Mouse (Mus musculus) MEL (cell line): Measurements from ENCODE around the gene Nell1. TPM values are rescaled to one million over a fixed set of nuclear protein-coding genes. Genes with fewer than 3 reads are reported as not detected.

Source experiments
- DNase-seq: peaks from one replicate; pipeline ENCODE4 v3.0.0; 2011; ENCODE audit warnings: low read depth, low spot score
- H3K27ac ChIP-seq: 2 replicates; pipeline ENCODE4 v1.5.1; 2012; ENCODE audit warnings: low read depth, mild to moderate bottlenecking, control low read depth, low read length, moderate library complexity; ENCODE audit not compliant: control insufficient read depth
- H3K27me3 ChIP-seq, 2 experiments: fragments of 150-350 bp in 1 of 2; sonication (generic) in 1 of 2; 2 replicates each; pipeline ENCODE4 v1.6.1; 2012; ENCODE audit warnings: low read length in 2 of 2, mild to moderate bottlenecking in 2 of 2, improper control_type of control experiment in 1 of 2, moderate library complexity in 1 of 2; ENCODE audit not compliant: insufficient read depth in 2 of 2, control insufficient read depth in 1 of 2
- H3K36me3 ChIP-seq, 2 experiments: 2 replicates each; pipeline ENCODE4 v1.6.1; 2012 to 2014; ENCODE audit warnings: low read length in 2 of 2, improper control_type of control experiment in 1 of 2, inconsistent platforms in 1 of 2, mild to moderate bottlenecking in 1 of 2; ENCODE audit not compliant: insufficient read depth in 2 of 2, control insufficient read depth in 1 of 2
- H3K4me1 ChIP-seq, 2 experiments: fragments of 150-350 bp in 1 of 2; sonication (generic) in 1 of 2; 2 replicates each; pipeline ENCODE4 v1.6.1; 2012; ENCODE audit warnings: low read length in 2 of 2, improper control_type of control experiment in 1 of 2, mild to moderate bottlenecking in 1 of 2; ENCODE audit not compliant: insufficient read depth in 2 of 2, control insufficient read depth in 1 of 2
- H3K4me3 ChIP-seq, 2 experiments: fragments of 150-350 bp in 1 of 2; sonication (generic) in 1 of 2; 2 replicates each; pipeline ENCODE4 v1.5.1; 2012; ENCODE audit warnings: low read depth in 2 of 2, low read length in 2 of 2, mild to moderate bottlenecking in 2 of 2, moderate library complexity in 2 of 2, control low read depth in 1 of 2, improper control_type of control experiment in 1 of 2; ENCODE audit not compliant: control insufficient read depth in 1 of 2, insufficient read depth in 1 of 2
- H3K79me2 ChIP-seq: 2 replicates; pipeline ENCODE4 v1.6.1; 2012; ENCODE audit warnings: mild to moderate bottlenecking, low read length, moderate library complexity; ENCODE audit not compliant: control insufficient read depth, poor library complexity, insufficient read depth
- H3K9ac ChIP-seq: 2 replicates; pipeline ENCODE4 v1.6.1; 2012; ENCODE audit warnings: low read depth, mild to moderate bottlenecking, control low read depth, low read length, moderate library complexity; ENCODE audit not compliant: control insufficient read depth, poor library complexity, severe bottlenecking
- H3K9me3 ChIP-seq: fragments of 150-350 bp; sonication (generic); replicated peaks from 2 replicates; pipeline ENCODE4 v1.6.1; 2012; ENCODE audit warnings: mild to moderate bottlenecking, low read length, improper control_type of control experiment, moderate library complexity; ENCODE audit not compliant: insufficient read depth
- CHD2 ChIP-seq: IDR thresholded peaks from 2 replicates; pipeline ENCODE4 v1.6.1; 2011; ENCODE audit warnings: low read length, improper control_type of control experiment
- ELF1 ChIP-seq: IDR thresholded peaks from 2 replicates; pipeline ENCODE4 v1.6.1; 2014; ENCODE audit warnings: low read depth, mild to moderate bottlenecking, inconsistent platforms, low read length, improper control_type of control experiment, moderate library complexity
- EP300 ChIP-seq, 2 experiments: IDR thresholded peaks; 2 replicates each; pipeline ENCODE4 v1.6.1; 2011; ENCODE audit warnings: improper control_type of control experiment in 2 of 2, low read length in 2 of 2, low read depth in 1 of 2, mild to moderate bottlenecking in 1 of 2
- GATA1 ChIP-seq: IDR thresholded peaks from 2 replicates; pipeline ENCODE4 v1.6.1; 2011; ENCODE audit warnings: low read depth, low read length, improper control_type of control experiment
- HCFC1 ChIP-seq: IDR thresholded peaks from 2 replicates; pipeline ENCODE4 v1.6.1; 2012; ENCODE audit warnings: low read depth, mild to moderate bottlenecking, inconsistent platforms, low read length, improper control_type of control experiment, moderate library complexity
- JUND ChIP-seq: IDR thresholded peaks from 2 replicates; pipeline ENCODE4 v1.6.1; 2011; ENCODE audit warnings: low read depth, mild to moderate bottlenecking, improper control_type of control experiment, low read length
- KAT2A ChIP-seq: conservative IDR thresholded peaks from 2 replicates; pipeline ENCODE4 v1.6.1; 2012; ENCODE audit warnings: low read depth, low read length, improper control_type of control experiment, inconsistent platforms
- MAZ ChIP-seq: IDR thresholded peaks from 2 replicates; pipeline ENCODE4 v1.6.1; 2012; ENCODE audit warnings: low read depth, mild to moderate bottlenecking, inconsistent platforms, low read length, improper control_type of control experiment
- POLR2A ChIP-seq, 2 experiments: IDR thresholded peaks; 2 replicates each; pipeline ENCODE4 v1.6.1; 2011 to 2012; ENCODE audit warnings: low read length in 2 of 2, mild to moderate bottlenecking in 2 of 2, control low read depth in 1 of 2, improper control_type of control experiment in 1 of 2, low read depth in 1 of 2, moderate library complexity in 1 of 2; ENCODE audit not compliant: control insufficient read depth in 1 of 2, insufficient read depth in 1 of 2, poor library complexity in 1 of 2
- POLR2AphosphoS2 ChIP-seq: IDR thresholded peaks from 2 replicates; pipeline ENCODE4 v1.6.1; 2011; ENCODE audit warnings: low read length, improper control_type of control experiment
- POLR2AphosphoS5 ChIP-seq: IDR thresholded peaks from 2 replicates; pipeline ENCODE4 v1.6.1; 2012; ENCODE audit warnings: low read depth, borderline replicate concordance, mild to moderate bottlenecking, inconsistent platforms, low read length, moderate library complexity, mixed read lengths
- RAD21 ChIP-seq: IDR thresholded peaks from 2 replicates; pipeline ENCODE4 v1.6.1; 2011; ENCODE audit warnings: mild to moderate bottlenecking, low read depth, low read length, improper control_type of control experiment
- TBP ChIP-seq: IDR thresholded peaks from 2 replicates; pipeline ENCODE4 v1.8.0; 2011; ENCODE audit warnings: low read depth, low read length, improper control_type of control experiment
- UBTF ChIP-seq: IDR thresholded peaks from 2 replicates; pipeline ENCODE4 v1.6.1; 2012; ENCODE audit warnings: low read depth, mild to moderate bottlenecking, inconsistent platforms, low read length, improper control_type of control experiment, moderate library complexity, borderline replicate concordance; ENCODE audit not compliant: insufficient read depth
- USF1 ChIP-seq: IDR thresholded peaks from 2 replicates; pipeline ENCODE4 v1.6.1; 2014; ENCODE audit warnings: low read depth, mild to moderate bottlenecking, inconsistent platforms, low read length, improper control_type of control experiment, moderate library complexity
- ZC3H11A ChIP-seq: IDR thresholded peaks from 2 replicates; pipeline ENCODE4 v1.6.1; 2012; ENCODE audit warnings: low read depth, mild to moderate bottlenecking, inconsistent platforms, low read length, improper control_type of control experiment
- ZKSCAN1 ChIP-seq: IDR thresholded peaks from 2 replicates; pipeline ENCODE4 v1.6.1; 2012; ENCODE audit warnings: low read depth, mild to moderate bottlenecking, inconsistent platforms, low read length, improper control_type of control experiment, moderate library complexity
- ZNF384 ChIP-seq: IDR thresholded peaks from 2 replicates; pipeline ENCODE4 v1.6.1; 2012; ENCODE audit warnings: low read depth, mild to moderate bottlenecking, inconsistent platforms, low read length, improper control_type of control experiment
- polyA plus RNA-seq, 2 experiments: library from polyadenylated mRNA; stranded (reverse) in 1 of 2; unstranded in 1 of 2; fragments of >175 nt in 1 of 2; fragments of >200 nt in 1 of 2; gene quantifications; 2 replicates each; pipeline versions ENCODE4 v1.2.1 to v1.2.4; 2012; ENCODE audit warnings: low replicate concordance in 2 of 2, low read depth in 1 of 2; ENCODE audit not compliant: insufficient read length in 2 of 2, insufficient read depth in 1 of 2, missing spikeins in 1 of 2
- total RNA-seq: library from RNA; depleted of rRNA; stranded (reverse); fragments of 300-350 nt; gene quantifications from 2 replicates; pipeline ENCODE4 v1.2.3, GENCODE M21; 2012

Gene Nell1
- total and polyA plus RNA-seq, 3 experiments: not detected

GRCm38 (mm10) chr7:50193955-50194354, 219.3 kb downstream of the Nell1 start:
- no peak overlapping the region for H3K9ac ChIP-seq
- no peak overlapping the region for H3K4me3 ChIP-seq
- H3K9me3 ChIP-seq: no peaks in the 10 kb centered on the region
- no peak for TF ChIP-seq HCFC1
- TF ChIP-seq UBTF: no peak
- no peak for TF ChIP-seq ZC3H11A
- TF ChIP-seq TBP: no peak
- no peak for TF ChIP-seq KAT2A
- TF ChIP-seq GATA1: no peak
- TF ChIP-seq EP300 (IDR thresholded peaks at IDR 0.05; ENCODE audit: low read depth in 1 of 2, low read length in 2 of 2): no peak
- TF ChIP-seq ELF1: no peak
- TF ChIP-seq, all 39 proteins: peak for 0
- Histone ChIP-seq H3K4me1 (no peaks in the 10 kb centered on the region), H3K27me3 (no peaks in the 10 kb centered on the region), H3K36me3 (no peaks in the 10 kb centered on the region), H3K79me2 (no peaks in the 10 kb centered on the region), H3K27ac (no peak overlapping the region)
- no peak for DNase-seq

- Histone ChIP-seq H3K9me3 (no peaks in the 10 kb centered on the region), H3K36me3 (no peaks in the 10 kb centered on the region), H3K79me2 (no peaks in the 10 kb centered on the region), H3K27me3 (no peaks in the 10 kb centered on the region), H3K4me1 (no peaks in the 10 kb centered on the region), H3K9ac (no peak overlapping the region), H3K27ac (no peak overlapping the region), H3K4me3 (no peak overlapping the region)
- TF ChIP-seq MAZ (no peak), JUND (no peak), POLR2AphosphoS5 (no peak), POLR2AphosphoS2 (no peak), POLR2A (IDR thresholded peaks at IDR 0.05; ENCODE audit: control insufficient read depth in 1 of 2, insufficient read depth in 1 of 2, low read depth in 1 of 2, low read length in 2 of 2, poor library complexity in 1 of 2) (no peak), ZNF384 (no peak), ZKSCAN1 (no peak), CHD2 (no peak), HCFC1 (no peak), KAT2A (no peak), RAD21 (no peak), USF1 (no peak)
- DNase-seq: no peak
These were observed 220.5 kb downstream of the Nell1 start for GRCm38 (mm10) chr7:50195080-50195611.
